Mouse (Mus musculus) kidney, adult 2 months (tissue): ENCODE data around the gene Ccdc89.

Experiments
- CTCF ChIP-seq: fragments of 200-500 bp; conservative IDR thresholded peaks from 2 replicates; pipeline ENCODE4 v1.5.1; 2011; ENCODE audit warnings: low read depth, mild to moderate bottlenecking, control low read depth, low read length, moderate library complexity, mixed read lengths; ENCODE audit not compliant: insufficient read depth, insufficient read length
- POLR2A ChIP-seq: fragments of 200-500 bp; IDR thresholded peaks from one replicate; pipeline ENCODE4 v1.6.1; 2011; ENCODE audit warnings: low read depth, low read length, control low read depth

- TF ChIP-seq CTCF = no peak
- TF ChIP-seq POLR2A = no peak
Observed at GRCm38 (mm10) chr7:90432221-90432620, 5.8 kb downstream of the Ccdc89 start.
